Mouse (Mus musculus) MEL (cell line): ENCODE results near the gene Gpm6b. TPM values are rescaled to one million over a fixed set of nuclear protein-coding genes. Genes with fewer than 3 reads are reported as not detected.

Experiments
- DNase-seq: peaks from one replicate; pipeline ENCODE4 v3.0.0; 2011; ENCODE audit warnings: low read depth, low spot score
- H3K27ac ChIP-seq: 2 replicates; pipeline ENCODE4 v1.5.1; 2012; ENCODE audit warnings: low read depth, mild to moderate bottlenecking, control low read depth, low read length, moderate library complexity; ENCODE audit not compliant: control insufficient read depth
- H3K27me3 ChIP-seq, 2 experiments: fragments of 150-350 bp in 1 of 2; sonication (generic) in 1 of 2; 2 replicates each; pipeline ENCODE4 v1.6.1; 2012; ENCODE audit warnings: low read length in 2 of 2, mild to moderate bottlenecking in 2 of 2, improper control_type of control experiment in 1 of 2, moderate library complexity in 1 of 2; ENCODE audit not compliant: insufficient read depth in 2 of 2, control insufficient read depth in 1 of 2
- H3K36me3 ChIP-seq, 2 experiments: 2 replicates each; pipeline ENCODE4 v1.6.1; 2012 to 2014; ENCODE audit warnings: low read length in 2 of 2, improper control_type of control experiment in 1 of 2, inconsistent platforms in 1 of 2, mild to moderate bottlenecking in 1 of 2; ENCODE audit not compliant: insufficient read depth in 2 of 2, control insufficient read depth in 1 of 2
- H3K4me1 ChIP-seq, 2 experiments: fragments of 150-350 bp in 1 of 2; sonication (generic) in 1 of 2; 2 replicates each; pipeline ENCODE4 v1.6.1; 2012; ENCODE audit warnings: low read length in 2 of 2, improper control_type of control experiment in 1 of 2, mild to moderate bottlenecking in 1 of 2; ENCODE audit not compliant: insufficient read depth in 2 of 2, control insufficient read depth in 1 of 2
- H3K4me3 ChIP-seq, 2 experiments: fragments of 150-350 bp in 1 of 2; sonication (generic) in 1 of 2; 2 replicates each; pipeline ENCODE4 v1.5.1; 2012; ENCODE audit warnings: low read depth in 2 of 2, low read length in 2 of 2, mild to moderate bottlenecking in 2 of 2, moderate library complexity in 2 of 2, control low read depth in 1 of 2, improper control_type of control experiment in 1 of 2; ENCODE audit not compliant: control insufficient read depth in 1 of 2, insufficient read depth in 1 of 2
- H3K79me2 ChIP-seq: 2 replicates; pipeline ENCODE4 v1.6.1; 2012; ENCODE audit warnings: mild to moderate bottlenecking, low read length, moderate library complexity; ENCODE audit not compliant: control insufficient read depth, poor library complexity, insufficient read depth
- H3K9ac ChIP-seq: 2 replicates; pipeline ENCODE4 v1.6.1; 2012; ENCODE audit warnings: low read depth, mild to moderate bottlenecking, control low read depth, low read length, moderate library complexity; ENCODE audit not compliant: control insufficient read depth, poor library complexity, severe bottlenecking
- H3K9me3 ChIP-seq: fragments of 150-350 bp; sonication (generic); replicated peaks from 2 replicates; pipeline ENCODE4 v1.6.1; 2012; ENCODE audit warnings: mild to moderate bottlenecking, low read length, improper control_type of control experiment, moderate library complexity; ENCODE audit not compliant: insufficient read depth
- CHD1 ChIP-seq: IDR thresholded peaks from 2 replicates; pipeline ENCODE4 v1.6.1; 2012; ENCODE audit warnings: low read depth, mild to moderate bottlenecking, inconsistent platforms, low read length, improper control_type of control experiment
- ELF1 ChIP-seq: IDR thresholded peaks from 2 replicates; pipeline ENCODE4 v1.6.1; 2014; ENCODE audit warnings: low read depth, mild to moderate bottlenecking, inconsistent platforms, low read length, improper control_type of control experiment, moderate library complexity
- ETS1 ChIP-seq: IDR thresholded peaks from 2 replicates; pipeline ENCODE4 v1.6.1; 2012; ENCODE audit warnings: low read depth, mild to moderate bottlenecking, inconsistent platforms, low read length, improper control_type of control experiment, moderate library complexity
- GABPA ChIP-seq: IDR thresholded peaks from 2 replicates; pipeline ENCODE4 v1.6.1; 2012; ENCODE audit warnings: low read depth, mild to moderate bottlenecking, inconsistent platforms, low read length, improper control_type of control experiment, moderate library complexity
- MAX ChIP-seq: IDR thresholded peaks from 2 replicates; pipeline ENCODE4 v1.6.1; 2011; ENCODE audit warnings: low read length, improper control_type of control experiment
- MAZ ChIP-seq: IDR thresholded peaks from 2 replicates; pipeline ENCODE4 v1.6.1; 2012; ENCODE audit warnings: low read depth, mild to moderate bottlenecking, inconsistent platforms, low read length, improper control_type of control experiment
- MEF2A ChIP-seq: IDR thresholded peaks from 2 replicates; pipeline ENCODE4 v1.6.1; 2014; ENCODE audit warnings: low read depth, mild to moderate bottlenecking, inconsistent platforms, low read length, improper control_type of control experiment; ENCODE audit not compliant: poor library complexity, insufficient replicate concordance, severe bottlenecking; ENCODE audit errors: extremely low read depth
- MXI1 ChIP-seq: IDR thresholded peaks from 2 replicates; pipeline ENCODE4 v1.6.1; 2011; ENCODE audit warnings: mild to moderate bottlenecking, low read depth, low read length, improper control_type of control experiment
- MYC ChIP-seq: IDR thresholded peaks from 2 replicates; pipeline ENCODE4 v1.6.1; 2011; ENCODE audit warnings: low read depth, mild to moderate bottlenecking, low read length, improper control_type of control experiment, moderate library complexity
- NELFE ChIP-seq: IDR thresholded peaks from 2 replicates; pipeline ENCODE4 v1.6.1; 2011; ENCODE audit warnings: low read depth, low read length, improper control_type of control experiment
- POLR2A ChIP-seq, 2 experiments: IDR thresholded peaks; 2 replicates each; pipeline ENCODE4 v1.6.1; 2011 to 2012; ENCODE audit warnings: low read length in 2 of 2, mild to moderate bottlenecking in 2 of 2, control low read depth in 1 of 2, improper control_type of control experiment in 1 of 2, low read depth in 1 of 2, moderate library complexity in 1 of 2; ENCODE audit not compliant: control insufficient read depth in 1 of 2, insufficient read depth in 1 of 2, poor library complexity in 1 of 2
- RAD21 ChIP-seq: IDR thresholded peaks from 2 replicates; pipeline ENCODE4 v1.6.1; 2011; ENCODE audit warnings: mild to moderate bottlenecking, low read depth, low read length, improper control_type of control experiment
- RCOR1 ChIP-seq: IDR thresholded peaks from 2 replicates; pipeline ENCODE4 v1.6.1; 2012; ENCODE audit warnings: low read depth, mild to moderate bottlenecking, inconsistent platforms, low read length, improper control_type of control experiment
- SIN3A ChIP-seq: IDR thresholded peaks from 2 replicates; pipeline ENCODE4 v1.6.1; 2012; ENCODE audit warnings: low read length, improper control_type of control experiment, inconsistent platforms
- USF1 ChIP-seq: IDR thresholded peaks from 2 replicates; pipeline ENCODE4 v1.6.1; 2014; ENCODE audit warnings: low read depth, mild to moderate bottlenecking, inconsistent platforms, low read length, improper control_type of control experiment, moderate library complexity
- ZMIZ1 ChIP-seq: IDR thresholded peaks from 2 replicates; pipeline ENCODE4 v1.6.1; 2012; ENCODE audit warnings: low read depth, mild to moderate bottlenecking, inconsistent platforms, low read length, improper control_type of control experiment, moderate library complexity
- polyA plus RNA-seq, 2 experiments: library from polyadenylated mRNA; stranded (reverse) in 1 of 2; unstranded in 1 of 2; fragments of >175 nt in 1 of 2; fragments of >200 nt in 1 of 2; gene quantifications; 2 replicates each; pipeline versions ENCODE4 v1.2.1 to v1.2.4; 2012; ENCODE audit warnings: low replicate concordance in 2 of 2, low read depth in 1 of 2; ENCODE audit not compliant: insufficient read length in 2 of 2, insufficient read depth in 1 of 2, missing spikeins in 1 of 2
- total RNA-seq: library from RNA; depleted of rRNA; stranded (reverse); fragments of 300-350 nt; gene quantifications from 2 replicates; pipeline ENCODE4 v1.2.3, GENCODE M21; 2012

Gene Gpm6b
- total and polyA plus RNA-seq, 3 experiments: 4.9 to 13.2 TPM; not detected in 1

- TF ChIP-seq ELF1: no peak
- no peak for TF ChIP-seq NELFE
- TF ChIP-seq CHD1: no peak
- no peak for TF ChIP-seq ETS1
- no peak for TF ChIP-seq RAD21
- TF ChIP-seq MAX: no peak
- TF ChIP-seq SIN3A: no peak
- TF ChIP-seq MXI1: no peak
- no peak for TF ChIP-seq GABPA
- TF ChIP-seq, all 39 proteins: peak for 0
- H3K27ac ChIP-seq: no peak overlapping the region
- no peaks in the 10 kb centered on the region for H3K4me1 ChIP-seq
- no peaks in the 10 kb centered on the region; a peak in 1 of 4 replicates for H3K27me3 ChIP-seq
- DNase-seq: no peak
- no peak overlapping the region for H3K4me3 ChIP-seq
- H3K36me3 ChIP-seq: no peaks in the 10 kb centered on the region
- H3K9me3 ChIP-seq: no peaks in the 10 kb centered on the region
- no peaks in the 10 kb centered on the region for H3K79me2 ChIP-seq
- no peak overlapping the region for H3K9ac ChIP-seq
Observed at GRCm38 (mm10) chrX:166272646-166273045, 33.9 kb downstream of the Gpm6b start.

DNA sequence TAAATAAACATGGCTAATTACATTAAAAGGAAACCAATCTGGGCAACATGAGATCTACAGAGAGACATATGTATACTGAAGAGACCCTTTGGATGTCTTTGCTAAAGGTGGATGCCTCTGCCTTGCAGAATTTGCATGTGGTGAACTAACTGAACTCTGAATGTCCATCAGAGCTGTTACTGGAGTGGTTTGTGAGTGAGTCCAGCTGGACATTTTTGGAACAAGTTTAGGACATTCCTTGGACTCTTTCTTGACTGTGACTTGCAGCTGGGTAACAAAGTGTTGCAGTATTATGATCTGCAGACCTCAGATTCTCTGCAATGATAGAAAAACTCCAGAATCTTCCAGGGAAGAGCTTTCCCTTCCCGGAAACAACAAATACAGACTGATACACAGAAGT is 41.1 kb downstream of the Gpm6b start:
- Histone ChIP-seq H3K9ac (no peak overlapping the region), H3K9me3 (no peaks in the 10 kb centered on the region), H3K4me1 (no peaks in the 10 kb centered on the region), H3K4me3 (no peak overlapping the region), H3K27ac (no peak overlapping the region), H3K79me2 (no peaks in the 10 kb centered on the region), H3K27me3 (no peaks in the 10 kb centered on the region; a peak in 1 of 4 replicates), H3K36me3 (no peaks in the 10 kb centered on the region)
- DNase-seq: no peak
- TF ChIP-seq MEF2A: no peak
- no peak for TF ChIP-seq ETS1
- TF ChIP-seq RCOR1: no peak
- no peak for TF ChIP-seq MAZ
- no peak for TF ChIP-seq ELF1
- no peak for TF ChIP-seq MYC
- TF ChIP-seq ZMIZ1: no peak
- TF ChIP-seq NELFE: no peak
- TF ChIP-seq POLR2A (IDR thresholded peaks at IDR 0.05; ENCODE audit: control insufficient read depth in 1 of 2, insufficient read depth in 1 of 2, low read depth in 1 of 2, low read length in 2 of 2, poor library complexity in 1 of 2): no peak
- no peak for TF ChIP-seq CHD1
- TF ChIP-seq MAX: no peak
- TF ChIP-seq USF1: no peak
